Mouse (Mus musculus): ENCODE results near the gene Tnpo3.

Tnpo3 gene

DNA sequence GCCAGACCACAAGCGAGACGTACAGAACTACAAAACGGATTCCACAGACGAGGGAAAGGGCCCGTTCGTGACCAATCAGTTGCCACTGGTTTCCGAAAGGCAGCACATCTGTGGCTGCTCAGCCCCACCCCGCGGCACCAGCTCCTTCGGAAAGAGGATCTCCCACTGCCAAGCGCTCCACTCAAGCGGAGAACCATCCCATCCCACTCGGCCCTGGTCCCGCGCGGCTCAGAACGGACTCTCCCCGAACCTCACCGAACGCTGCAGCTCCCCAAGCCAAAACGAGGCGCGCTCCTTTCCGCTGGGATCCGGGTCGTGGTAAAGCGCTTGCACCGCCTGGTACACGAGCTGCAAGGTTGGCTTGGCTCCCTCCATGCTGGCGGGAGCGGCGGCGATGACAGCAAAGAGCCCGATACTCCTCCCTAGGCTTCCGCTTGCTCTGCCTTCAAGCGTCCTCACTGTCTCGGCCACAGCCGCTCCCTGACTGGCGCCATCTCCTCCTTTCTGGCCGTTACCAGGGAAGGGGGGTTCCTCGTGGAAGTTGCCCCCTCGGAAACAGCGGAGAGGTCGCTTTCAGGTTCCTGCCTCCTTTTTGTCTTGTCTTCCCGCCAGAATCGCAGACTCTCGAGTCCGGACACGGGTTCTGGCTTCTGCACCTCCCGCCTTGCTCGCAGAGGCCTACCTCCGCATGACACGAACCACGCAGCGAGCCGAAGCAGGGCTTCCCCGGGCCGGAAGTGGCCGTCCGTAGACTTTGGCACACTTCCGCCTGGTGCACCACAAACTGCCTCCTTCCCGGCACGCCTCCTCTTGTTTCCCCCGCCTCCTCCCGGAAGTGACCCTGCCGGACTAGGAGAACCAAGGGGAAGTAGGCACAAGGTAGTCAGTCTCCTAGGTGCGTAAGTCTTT is at the start of gene Tnpo3:
Gene Tnpo3, minus strand, starts transcription at position 777 of the 909 bp plus-strand sequence.
- peak; percentile 95 for DNase-seq

GRCm38 (mm10) chr6:29658626-29659475 is 49.2 kb upstream of the Tnpo3 start:
- no peak for DNase-seq

DNA sequence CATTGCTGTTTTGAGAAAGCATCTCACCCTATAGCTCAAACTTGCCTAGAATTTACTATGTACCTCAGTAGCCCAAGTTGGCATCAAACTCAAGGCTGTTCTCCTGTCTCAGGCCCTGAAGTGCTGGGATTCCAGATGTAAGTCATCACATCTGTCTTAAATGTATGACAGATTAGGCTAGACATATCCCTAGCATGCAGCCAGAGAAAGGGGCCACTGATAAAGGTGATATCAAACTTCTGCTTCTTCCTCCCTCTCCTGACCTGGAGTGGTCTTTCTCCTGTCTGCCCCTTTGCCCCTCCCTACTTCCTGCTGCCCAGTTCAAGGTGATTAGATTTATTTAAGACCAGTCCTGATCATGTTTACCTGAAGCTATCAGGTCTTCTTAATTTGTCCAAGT is 43.6 kb upstream of the Tnpo3 start:
- DNase-seq, result no peak

DNA sequence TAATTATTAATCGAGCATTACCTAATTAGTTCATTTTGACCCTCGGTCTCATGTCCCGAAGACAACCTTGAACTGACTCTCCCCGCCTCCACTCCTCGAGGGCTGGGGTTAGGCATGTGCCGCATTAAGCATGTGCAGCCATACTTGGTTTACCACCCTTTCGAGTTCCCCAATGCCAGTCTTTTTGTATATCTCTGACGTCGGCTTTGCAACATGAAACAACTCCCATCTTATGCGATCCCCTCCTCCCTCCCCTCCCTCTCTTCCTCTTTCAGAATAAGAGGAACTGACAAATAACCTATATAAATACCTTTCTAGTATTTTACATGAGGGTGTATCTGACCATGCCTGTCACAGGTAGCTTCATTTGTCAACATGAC is 40.5 kb upstream of the Tnpo3 start:
- no peak for DNase-seq

- peak; percentile 71 to 90 for DNase-seq
Observed at GRCm38 (mm10) chr6:29649494-29650169, 39.9 kb upstream of the Tnpo3 start.

DNA sequence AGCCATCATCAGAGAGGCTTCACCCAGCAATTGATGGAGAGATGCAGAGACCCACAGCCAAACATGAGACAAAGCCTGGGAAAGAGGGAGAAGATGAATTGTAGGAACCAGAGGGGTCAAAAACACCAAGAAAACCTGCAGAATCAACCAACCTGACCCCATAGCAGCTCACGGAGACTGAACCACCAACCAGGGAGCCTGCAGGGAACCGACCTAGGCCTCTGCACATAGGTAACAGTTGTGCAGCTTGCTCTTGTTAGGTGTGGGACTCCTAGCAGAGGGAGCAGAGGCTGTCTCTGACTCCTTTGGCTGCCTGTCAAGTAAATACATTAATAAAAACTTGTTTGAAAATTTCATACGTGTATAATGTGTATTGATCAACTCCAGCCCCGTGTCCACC is 32.1 kb upstream of the Tnpo3 start:
- DNase-seq, result no peak

- DNase-seq, result no peak
Observed at GRCm38 (mm10) chr6:29639580-29640419, 30.1 kb upstream of the Tnpo3 start.

DNA sequence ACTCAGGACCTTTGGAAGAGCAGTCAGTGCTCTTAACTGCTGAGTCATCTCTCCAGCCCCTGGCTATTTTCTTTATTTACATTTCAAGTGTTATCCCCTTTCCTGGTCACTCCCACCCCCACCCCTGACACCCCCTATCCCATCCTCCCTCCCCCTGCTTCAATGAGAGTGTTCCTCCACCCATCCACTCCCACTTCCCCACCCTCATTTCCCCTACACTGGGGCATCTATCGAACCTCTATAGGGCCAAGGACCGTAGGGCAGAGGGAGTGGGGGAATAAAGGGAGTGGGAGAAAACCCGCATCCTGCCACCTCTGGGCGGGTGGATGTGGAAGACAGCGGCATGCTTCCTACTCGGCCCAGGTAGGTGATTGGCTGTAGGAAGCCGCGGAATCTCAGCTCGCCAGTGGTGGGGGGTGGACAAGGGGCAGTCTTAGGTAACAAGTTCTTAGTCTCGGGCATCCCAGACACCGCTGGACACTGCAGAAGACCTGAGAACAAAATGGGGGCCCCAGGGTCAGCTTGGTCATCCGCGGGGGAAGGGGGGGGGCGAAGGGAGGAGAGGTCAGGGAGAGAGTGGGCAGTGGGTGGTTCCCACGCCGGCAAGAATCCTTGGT is 29.3 kb upstream of the Tnpo3 start:
- DNase-seq, result no peak

DNA sequence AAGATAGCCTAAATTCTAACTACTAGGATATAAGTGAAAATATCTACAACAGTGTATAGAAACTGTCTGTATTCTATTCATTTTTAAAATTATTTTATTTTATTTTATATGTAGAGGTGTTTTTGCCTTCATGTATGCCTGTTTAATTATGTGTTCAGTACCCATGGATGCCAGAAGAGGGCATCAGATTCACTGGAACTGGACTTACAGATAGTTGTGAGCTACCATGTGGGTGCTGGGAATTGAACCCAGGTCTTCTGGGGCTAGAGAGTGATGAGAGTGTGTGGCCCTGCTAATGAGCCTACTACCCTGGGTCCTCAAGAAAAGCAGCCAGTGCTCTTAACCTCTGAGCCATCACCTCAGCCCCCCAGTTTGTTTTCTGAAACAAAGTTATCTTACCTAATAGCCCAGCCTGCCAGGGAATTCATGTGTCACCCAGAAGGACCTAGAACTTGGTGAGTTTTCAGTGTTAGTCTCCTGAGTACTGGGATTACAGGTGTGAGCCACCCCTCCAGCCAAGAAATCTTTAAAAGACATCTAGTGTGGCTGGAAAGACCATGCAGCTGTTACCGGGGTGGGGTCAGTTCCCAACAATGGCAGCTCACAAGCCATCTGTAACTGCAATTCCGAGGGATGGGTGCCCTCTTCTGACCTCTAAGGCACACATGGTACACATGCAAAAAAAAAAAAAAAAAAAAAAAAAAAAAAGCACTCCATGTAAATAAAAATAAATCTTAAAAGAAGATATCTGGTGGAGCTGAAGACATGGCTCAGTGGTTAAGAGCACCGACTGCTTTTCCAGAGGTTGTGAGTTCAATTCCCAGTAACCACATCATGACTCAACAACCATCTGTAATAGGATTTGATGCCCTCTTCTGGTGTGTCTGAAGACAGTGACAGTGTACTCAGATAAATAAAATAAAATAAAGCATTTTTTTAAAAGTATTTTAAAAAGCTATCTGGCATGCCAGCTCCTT is 28.0 kb upstream of the Tnpo3 start:
- no peak for DNase-seq

DNA sequence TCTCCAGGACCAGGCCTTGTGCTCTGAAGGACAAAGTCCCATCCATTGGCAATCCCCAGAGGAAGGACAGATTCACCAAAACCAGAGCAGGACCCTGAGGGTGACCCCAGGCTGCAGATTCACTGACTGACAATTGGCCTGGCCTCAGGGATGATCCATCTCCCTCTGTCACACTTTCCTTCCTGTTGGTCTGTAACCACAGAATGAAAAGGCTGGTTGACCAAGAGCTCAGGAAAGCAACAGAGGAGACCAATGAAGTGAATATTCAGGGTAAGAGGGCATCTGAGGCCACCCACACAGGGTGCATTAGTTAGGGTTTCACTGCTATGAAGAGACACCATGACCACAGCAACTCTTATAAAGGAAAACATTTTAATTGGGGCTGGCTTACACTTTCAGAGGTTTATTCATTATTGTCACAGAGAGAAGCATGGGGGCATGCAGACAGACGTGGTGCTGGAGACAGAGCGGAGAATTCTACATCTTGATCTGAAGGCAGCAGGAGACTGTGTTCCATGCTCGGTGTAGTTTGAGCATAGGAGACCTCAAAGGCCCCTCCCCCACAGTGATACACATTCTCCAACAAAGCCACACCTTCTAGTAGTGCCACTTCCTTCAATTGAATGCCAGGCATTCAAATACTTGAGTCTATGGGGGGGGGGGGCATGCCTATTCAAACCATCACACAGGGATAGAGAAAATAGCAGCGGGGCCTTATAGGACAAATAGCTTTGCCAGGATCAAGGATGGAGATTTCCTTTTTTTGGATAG is 26.8 kb upstream of the Tnpo3 start:
- no peak for DNase-seq

DNA sequence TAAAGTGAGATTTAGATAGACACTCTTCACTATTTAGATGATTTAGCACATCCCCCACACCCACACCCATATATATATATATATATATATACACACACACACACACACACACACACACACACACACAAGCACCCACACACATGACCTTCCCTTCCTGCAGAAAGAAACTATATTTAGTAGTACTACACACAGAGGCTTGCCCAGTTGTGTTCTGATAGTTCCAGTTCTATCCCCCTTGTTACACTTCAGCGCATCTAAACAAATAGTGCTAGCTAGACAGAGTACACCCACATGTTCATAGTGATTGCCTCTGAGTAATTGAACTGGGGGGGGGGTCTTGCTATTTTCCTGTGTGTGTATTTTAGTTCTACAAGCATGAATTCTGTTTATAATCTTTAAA is 24.9 kb upstream of the Tnpo3 start:
- DNase-seq, result no peak

DNA sequence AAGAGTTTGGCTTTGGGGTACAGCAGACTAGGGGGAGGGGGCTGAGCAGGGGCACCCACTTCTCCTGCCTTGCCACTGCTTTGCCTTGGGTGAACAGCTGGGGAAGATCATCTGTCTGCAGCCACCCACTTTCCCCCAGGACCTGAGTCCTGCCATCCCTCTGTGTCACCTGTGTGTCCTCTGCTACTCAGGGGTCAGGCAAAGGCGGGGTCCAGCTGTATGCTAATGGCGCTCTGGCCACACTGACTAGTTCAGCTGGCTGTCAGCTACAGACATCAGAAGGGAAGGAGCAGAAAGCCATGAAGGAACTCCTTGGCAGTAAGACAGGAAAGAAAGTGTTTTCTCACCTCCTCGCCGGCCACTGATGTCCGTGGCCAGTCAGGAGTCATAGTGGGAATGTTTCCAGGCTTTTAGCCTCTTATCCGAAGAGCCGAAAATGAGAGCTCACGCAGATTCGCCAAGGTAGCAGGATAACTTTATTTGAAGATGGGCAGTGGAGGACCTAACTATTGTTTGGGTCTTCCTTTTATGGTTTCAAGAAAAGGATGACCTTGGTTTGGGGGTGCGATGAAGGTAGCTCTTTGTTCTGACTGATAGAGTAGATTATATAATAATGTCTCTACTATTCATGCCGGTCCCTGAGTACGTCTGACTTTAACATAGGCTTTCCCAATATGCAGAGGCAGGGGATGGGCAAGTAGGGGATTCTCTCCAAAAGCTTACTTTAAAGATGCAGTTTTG is 23.0 kb upstream of the Tnpo3 start:
- DNase-seq, result no peak

GRCm38 (mm10) chr6:29631751-29632551 is 22.3 kb upstream of the Tnpo3 start:
- no peak for DNase-seq

DNA sequence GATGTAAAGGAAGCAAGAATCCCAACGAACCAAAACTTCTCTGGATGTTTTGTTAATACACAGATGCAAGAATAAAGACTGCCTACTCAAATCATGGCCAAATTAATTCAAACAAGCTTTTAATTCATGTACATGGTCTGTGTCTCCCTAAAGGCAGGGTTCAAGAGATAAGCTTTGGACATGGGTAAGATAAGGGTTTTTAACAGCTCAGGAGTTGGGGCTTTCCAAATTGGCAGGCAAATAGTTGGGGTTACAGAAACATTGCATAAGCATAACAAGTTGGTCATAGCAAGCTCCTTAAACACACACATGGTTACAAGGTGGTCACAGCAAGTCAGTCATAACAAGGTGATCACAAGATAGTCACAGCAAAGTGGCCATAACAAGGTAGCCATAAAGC is 20.5 kb upstream of the Tnpo3 start:
- DNase-seq, result no peak

GRCm38 (mm10) chr6:29627756-29628155 is 18.1 kb upstream of the Tnpo3 start:
- DNase-seq, result no peak

- no peak for DNase-seq
Observed at GRCm38 (mm10) chr6:29623857-29624256, 14.2 kb upstream of the Tnpo3 start.

DNA sequence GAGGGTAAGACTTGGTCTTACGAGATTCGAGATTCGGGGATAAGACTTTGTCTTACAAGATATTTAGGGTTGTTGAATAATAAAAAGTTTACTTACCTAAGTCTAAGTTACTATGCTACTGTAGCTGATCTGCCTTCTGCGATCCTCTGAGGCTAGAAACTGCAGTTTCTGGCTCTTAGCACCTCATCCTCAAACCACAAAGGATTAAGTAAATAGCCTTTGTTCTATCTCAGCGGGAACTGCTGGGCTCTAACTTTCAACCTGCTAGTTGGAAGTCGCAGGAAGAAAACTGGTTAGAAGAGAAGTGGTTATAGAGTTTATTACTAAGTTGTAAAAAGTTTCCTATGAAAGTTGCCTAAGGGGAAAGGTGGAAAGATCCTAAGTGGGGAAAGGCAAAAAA is 12.6 kb upstream of the Tnpo3 start:
- no peak for DNase-seq

- DNase-seq, result peak in 1 of 2 experiments; percentile 9
Observed at GRCm38 (mm10) chr6:29620840-29621543, 11.3 kb upstream of the Tnpo3 start.
